Mouse (Mus musculus) small intestine, adult 2 months (tissue): ENCODE results near the gene Fgfrl1. TPM values are rescaled to one million over a fixed set of nuclear protein-coding genes. Genes with fewer than 3 reads are reported as not detected.
A peak's percentile ranks its signal among the peaks of the same experiment; 100 is the strongest.

ENCODE experiments used
- H3K27ac ChIP-seq: fragments of 200-500 bp; 2 replicates; pipeline ENCODE4 v1.5.1; 2012; ENCODE audit warnings: low read depth, low read length, control low read depth, inconsistent platforms; ENCODE audit not compliant: insufficient read depth
- H3K27me3 ChIP-seq: fragments of 200-500 bp; 2 replicates; pipeline ENCODE4 v1.6.1; 2012; ENCODE audit warnings: mild to moderate bottlenecking, moderate library complexity, low read length, inconsistent platforms; ENCODE audit not compliant: control insufficient read depth, insufficient read depth
- H3K36me3 ChIP-seq: fragments of 200-500 bp; 2 replicates; pipeline ENCODE4 v1.6.1; 2012; ENCODE audit warnings: mild to moderate bottlenecking, low read length, control low read depth, inconsistent platforms; ENCODE audit not compliant: control insufficient read depth, insufficient read depth
- H3K4me1 ChIP-seq: fragments of 200-500 bp; 2 replicates; pipeline ENCODE4 v1.6.1; 2012; ENCODE audit warnings: low read length, inconsistent platforms, mixed read lengths; ENCODE audit not compliant: control insufficient read depth, insufficient read depth, insufficient read length
- H3K4me3 ChIP-seq: fragments of 200-500 bp; 2 replicates; pipeline ENCODE4 v1.5.1; 2012; ENCODE audit warnings: low read depth, mild to moderate bottlenecking, control low read depth, inconsistent platforms, low read length, moderate library complexity
- CTCF ChIP-seq: fragments of 200-500 bp; IDR thresholded peaks from 2 replicates; pipeline ENCODE4 v1.5.1; 2012; ENCODE audit warnings: low read depth, mild to moderate bottlenecking, control low read depth, inconsistent platforms, low read length, moderate library complexity, mixed read lengths; ENCODE audit not compliant: insufficient replicate concordance, insufficient read length; ENCODE audit errors: extremely low read depth
- POLR2A ChIP-seq: fragments of 200-500 bp; IDR thresholded peaks from 2 replicates; pipeline ENCODE4 v1.6.1; 2012; ENCODE audit warnings: low read depth, mild to moderate bottlenecking, control low read depth, inconsistent platforms, low read length, moderate library complexity
- WGBS: fragments of 180-500 bp; shearing (Covaris S2); methylation state at CpG from one replicate; pipeline ENCODE4 v1.1.7; 2018; 5-methylcytosine and 5-hydroxymethylcytosine counted together
- polyA plus RNA-seq: library from polyadenylated mRNA; depleted of rRNA; stranded (reverse); fragments of >200 nt; gene quantifications from 2 replicates; pipeline ENCODE4 v1.2.3, GENCODE M21; 2012

The Fgfrl1 gene
- polyA plus RNA-seq, 1 experiment: 34.1 TPM

- H3K4me1 ChIP-seq: peaks cover 23% of the 10 kb centered on the region
- 81% methylated on average over 5 of the region's 5 CpGs for whole genome bisulfite sequencing
- peaks cover 56% of the 10 kb centered on the region for H3K36me3 ChIP-seq
- no peaks in the 10 kb centered on the region for H3K27me3 ChIP-seq
- TF ChIP-seq CTCF (no peak), POLR2A (no peak)
- H3K4me3 ChIP-seq: no peak overlapping the region
- no peak overlapping the region for H3K27ac ChIP-seq
Observed at GRCm38 (mm10) chr5:108657406-108657805, 34.8 kb upstream of the Fgfrl1 start.

GRCm38 (mm10) chr5:108658611-108659010 is 33.6 kb upstream of the Fgfrl1 start:
- Histone ChIP-seq H3K27me3 (no peaks in the 10 kb centered on the region), H3K27ac (peak overlapping the region; percentile 92), H3K36me3 (peaks cover 44% of the 10 kb centered on the region), H3K4me3 (peak overlapping the region; percentile 57), H3K4me1 (peaks cover 23% of the 10 kb centered on the region)
- WGBS: 90% methylated on average over 1 of the region's 1 CpGs
- no peak for TF ChIP-seq CTCF
- no peak for TF ChIP-seq POLR2A

GRCm38 (mm10) chr5:108659698-108660631 is 32.2 kb upstream of the Fgfrl1 start, which contains the start of gene Idua:
Gene Idua (plus strand): TSS chr5:108660331.
- Histone ChIP-seq H3K4me1 (peaks cover 13% of the 10 kb centered on the region), H3K4me3 (peak within 1 kb of the TSS; percentile 70), H3K27ac (peak within 1 kb of the TSS; percentile 92), H3K27me3 (no peaks in the 10 kb centered on the region; the same call in 1 of the 2 replicates), H3K36me3 (peaks cover 31% of the 10 kb centered on the region)
- WGBS: 5% methylated on average over 24 of the region's 24 CpGs
- TF ChIP-seq CTCF: no peak
- TF ChIP-seq POLR2A: no peak

- peak overlapping the region; percentile 87 for H3K27ac ChIP-seq
- peak overlapping the region; percentile 70 for H3K4me3 ChIP-seq
- peaks cover 11% of the 10 kb centered on the region for H3K4me1 ChIP-seq
- WGBS: 15% methylated on average over 36 of the region's 36 CpGs
- TF ChIP-seq POLR2A (peak; percentile 87), CTCF (no peak)
- no peaks in the 10 kb centered on the region; the same call in 1 of the 2 replicates for H3K27me3 ChIP-seq
- peaks cover 23% of the 10 kb centered on the region for H3K36me3 ChIP-seq
Observed at GRCm38 (mm10) chr5:108660632-108661268, 31.4 kb upstream of the Fgfrl1 start.

- no peak overlapping the region for H3K27ac ChIP-seq
- H3K4me3 ChIP-seq: no peak overlapping the region
- TF ChIP-seq POLR2A (no peak), CTCF (no peak)
- H3K36me3 ChIP-seq: 0 out of 2 replicates have a peak, but pooled peaks cover 5% of the 10 kb centered on the region
- no peaks in the 10 kb centered on the region; the same call in 1 of the 2 replicates for H3K27me3 ChIP-seq
- peaks cover 9% of the 10 kb centered on the region for H3K4me1 ChIP-seq
- WGBS: 82% methylated on average over 4 of the region's 4 CpGs
Observed at GRCm38 (mm10) chr5:108662772-108663171, 29.4 kb upstream of the Fgfrl1 start.

GRCm38 (mm10) chr5:108665066-108665465 is 27.1 kb upstream of the Fgfrl1 start:
- Histone ChIP-seq H3K4me1 (peaks cover 4% of the 10 kb centered on the region; the same call in 1 of the 2 replicates), H3K27me3 (no peaks in the 10 kb centered on the region; the same call in 1 of the 2 replicates), H3K4me3 (no peak overlapping the region), H3K27ac (no peak overlapping the region), H3K36me3 (no peaks in the 10 kb centered on the region)
- TF ChIP-seq POLR2A (no peak), CTCF (no peak)
- 38% methylated on average over 3 of the region's 3 CpGs for WGBS

GRCm38 (mm10) chr5:108667370-108667769 is 24.8 kb upstream of the Fgfrl1 start:
- 81% methylated on average over 2 of the region's 2 CpGs for WGBS
- Histone ChIP-seq H3K4me3 (no peak overlapping the region), H3K4me1 (peaks cover 5% of the 10 kb centered on the region; the same call in 1 of the 2 replicates), H3K27ac (no peak overlapping the region), H3K27me3 (no peaks in the 10 kb centered on the region; the same call in 1 of the 2 replicates), H3K36me3 (peaks cover 4% of the 10 kb centered on the region; the same call in 1 of the 2 replicates)
- TF ChIP-seq CTCF (no peak), POLR2A (no peak)
